Mouse (Mus musculus) forelimb bud, embryonic 11.5 days (tissue): ENCODE results near the gene Tut1.
A peak's percentile ranks its signal among the peaks of the same experiment; 100 is the strongest.
"Not testable (repeated sequence)": the region's sequence is repeated elsewhere in the genome, so short reads cannot be mapped to it uniquely, and the experiment has no call there.

Experiments
- DNase-seq: peaks from one replicate; pipeline ENCODE4 v3.0.0-alpha.2; 2012; ENCODE audit warnings: low read depth, low spot score

The Tut1 gene

GRCm38 (mm10) chr19:8942276-8942964 lies 11.2 kb upstream of the Tut1 start:
- no peak for DNase-seq

- no peak for DNase-seq
Measured at GRCm38 (mm10) chr19:8943047-8943446, 10.6 kb upstream of the Tut1 start.

GRCm38 (mm10) chr19:8944062-8944461 lies 9.6 kb upstream of the Tut1 start:
- DNase-seq: no peak

GRCm38 (mm10) chr19:8944750-8945149 lies 8.9 kb upstream of the Tut1 start:
- peak; percentile 84 for DNase-seq

- DNase-seq: no peak
Measured at GRCm38 (mm10) chr19:8945251-8945650, 8.4 kb upstream of the Tut1 start.

GRCm38 (mm10) chr19:8946929-8947328 lies 6.7 kb upstream of the Tut1 start:
- no peak for DNase-seq

GRCm38 (mm10) chr19:8950190-8950589 lies 3.5 kb upstream of the Tut1 start:
- no peak for DNase-seq

GRCm38 (mm10) chr19:8952241-8952640 lies 1.4 kb upstream of the Tut1 start:
- no peak for DNase-seq

GRCm38 (mm10) chr19:8954171-8954570 lies 524 bp downstream of the Tut1 start:
- DNase-seq: no peak

- no peak for DNase-seq
Measured at GRCm38 (mm10) chr19:8962256-8962655, 8.6 kb downstream of the Tut1 start.

GRCm38 (mm10) chr19:8965075-8965474 lies 11.4 kb downstream of the Tut1 start:
- DNase-seq: no peak

GRCm38 (mm10) chr19:8965771-8966170 lies 12.1 kb downstream of the Tut1 start:
- DNase-seq: no peak

- DNase-seq: no peak
Measured at GRCm38 (mm10) chr19:8966198-8966589, 12.5 kb downstream of the Tut1 start.

GRCm38 (mm10) chr19:8966590-8967372 lies 13.1 kb downstream of the Tut1 start, which contains the start of gene Eef1g:
Gene Eef1g (plus strand): TSS chr19:8967041.
- peak; percentile 99 for DNase-seq

- no peak for DNase-seq
Measured at GRCm38 (mm10) chr19:8967373-8967743, 13.7 kb downstream of the Tut1 start.

GRCm38 (mm10) chr19:8967893-8968292 lies 14.2 kb downstream of the Tut1 start:
- DNase-seq: no peak

- DNase-seq: not testable (repeated sequence)
Measured at GRCm38 (mm10) chr19:8972491-8972890, 18.8 kb downstream of the Tut1 start.

GRCm38 (mm10) chr19:8974638-8975037 lies 21.0 kb downstream of the Tut1 start:
- DNase-seq: no peak

GRCm38 (mm10) chr19:8975491-8975890 lies 21.8 kb downstream of the Tut1 start:
- no peak for DNase-seq

GRCm38 (mm10) chr19:8976535-8976934 lies 22.9 kb downstream of the Tut1 start:
- DNase-seq: peak; percentile 77

- DNase-seq: no peak
Measured at GRCm38 (mm10) chr19:8980771-8981170, 27.1 kb downstream of the Tut1 start.

- no peak for DNase-seq
Measured at GRCm38 (mm10) chr19:8981450-8982168, 28.0 kb downstream of the Tut1 start.
